Mouse (Mus musculus) gastrocnemius, postnatal 14 days (tissue): ENCODE data around the gene Thra. TPM values are rescaled to one million over a fixed set of nuclear protein-coding genes. Genes with fewer than 3 reads are reported as not detected.

Experiments used
- DNase-seq: peaks from one replicate; pipeline ENCODE4 v3.0.0; 2021; ENCODE audit warnings: mixed read lengths
- intact Hi-C: fragments of 180-260 bp; cut with DNase I; formaldehyde crosslinking; loops from one replicate; pipeline ENCODE4 v1.15.1; 2025; ENCODE audit warnings: low total_unique reads
- long read RNA-seq, 2 experiments: library from polyadenylated mRNA; stranded (forward); transcript quantifications; one replicate each; pipeline ENCODE4 v2.0.0; 2021
- total RNA-seq, 2 experiments: library from RNA; stranded (reverse); gene quantifications; 2 replicates each; pipeline ENCODE4 v1.2.3; 2021

The Thra gene
- total RNA-seq: 100 to 1,000 TPM in 1 of 2 experiments, 10 to 100 TPM in 1; 91.8 to 106 TPM
- long read RNA-seq, experiment 1, transcript Thra-201 (10 exons, 2,452 nt): major isoform, 8 of 40 reads
- long read RNA-seq, experiment 1, partial matches to known transcripts: 13 of 40 reads
- long read RNA-seq, experiment 1, other reads (novel, unspliced or antisense): 16 of 40 reads
- long read RNA-seq, experiment 2, transcript Thra-201 (10 exons, 2,452 nt): major isoform, 13 of 41 reads
- long read RNA-seq, experiment 2, partial matches to known transcripts: 10 of 41 reads
- long read RNA-seq, experiment 2, other reads (novel, unspliced or antisense): 16 of 41 reads

DNA sequence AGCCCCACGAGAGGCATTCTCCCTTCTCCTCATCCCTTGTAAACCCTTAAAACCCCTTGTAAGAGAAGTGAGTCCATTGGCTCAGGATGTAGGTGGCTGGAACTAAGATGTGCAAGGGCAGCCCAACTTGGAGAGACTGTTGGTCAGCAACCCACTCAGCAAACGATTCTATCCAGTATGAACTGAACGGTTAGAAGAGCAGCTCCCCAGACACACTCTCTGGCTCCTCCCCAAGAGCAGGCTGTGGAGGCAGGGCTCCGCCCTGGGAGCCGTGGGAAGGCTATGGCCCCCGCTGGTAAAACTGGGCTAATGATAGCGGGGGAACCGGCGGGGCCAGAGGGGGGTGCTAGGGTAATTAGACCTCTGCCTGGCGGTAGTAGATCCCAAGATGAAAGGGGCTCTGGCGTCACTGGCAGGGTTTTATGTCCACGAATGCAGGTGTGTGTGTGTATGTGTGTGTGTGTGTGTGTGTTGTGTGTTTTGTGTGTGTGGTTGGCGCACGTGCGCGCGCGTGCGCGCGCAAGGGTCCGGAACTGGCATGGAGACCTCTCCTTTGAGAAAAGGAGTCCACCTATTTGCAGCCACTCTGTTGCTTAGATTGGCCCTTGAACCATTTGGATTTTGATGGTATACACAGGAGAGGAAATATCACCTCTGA lies at the start of gene Thra:
Gene Thra (plus strand): TSS at position 246 of the 658 bp plus-strand sequence.
- peak; percentile 83 for DNase-seq

GRCm38 (mm10) chr11:98693201-98693600 lies 47.2 kb upstream of the Thra start:
- peak; percentile 3 for DNase-seq
- intact Hi-C loops: no loop called here

More for the DNA sequence above, at the start of gene Thra:
- intact Hi-C loops: no loop called here

DNA sequence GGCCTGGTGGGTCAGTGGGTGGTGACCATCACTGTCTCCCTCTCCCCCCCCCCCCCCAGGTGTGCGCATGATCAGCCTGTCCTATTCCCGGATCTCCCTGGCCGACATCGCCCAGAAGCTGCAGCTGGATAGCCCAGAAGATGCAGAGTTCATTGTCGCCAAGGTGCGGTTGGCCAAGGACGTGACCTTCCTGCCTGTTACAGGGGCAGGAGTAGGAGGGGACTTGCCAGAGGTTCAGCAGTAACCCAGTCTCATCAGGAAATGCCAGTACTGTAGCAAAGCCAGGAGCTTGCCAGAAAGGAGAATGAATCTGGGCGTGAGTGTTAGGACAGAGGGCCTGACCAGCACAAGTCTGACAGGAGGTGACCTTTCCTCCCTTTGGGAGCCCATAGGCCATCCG lies 46.7 kb upstream of the Thra start:
- no peak for DNase-seq
- intact Hi-C loops: no loop called here

- no peak for DNase-seq
- intact Hi-C loops: no loop called here
Measured at GRCm38 (mm10) chr11:98694301-98694700, 46.1 kb upstream of the Thra start.

DNA sequence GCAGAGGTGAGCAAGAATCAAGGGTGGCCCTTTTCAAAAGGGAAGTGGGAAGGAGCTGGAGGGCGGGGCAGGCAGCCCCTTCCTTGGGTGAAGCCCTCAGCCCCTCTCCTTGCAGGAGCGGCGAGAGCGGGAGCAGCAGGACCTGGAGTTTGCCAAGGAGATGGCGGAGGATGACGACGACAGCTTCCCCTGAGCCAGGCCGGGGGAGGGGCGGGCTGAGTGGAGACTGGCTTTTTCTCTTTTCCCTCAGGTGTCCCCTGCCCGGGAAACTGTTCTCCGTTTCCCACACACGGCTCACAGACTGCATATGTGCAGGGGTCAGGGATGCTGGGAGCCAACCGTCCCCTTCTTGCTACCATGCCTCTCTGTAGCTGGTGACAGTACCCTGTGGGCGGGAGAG lies 45.0 kb upstream of the Thra start:
- peak; percentile 6 for DNase-seq
- intact Hi-C loops: loop anchor here (5.0 kb wide), 1 partner anchor 92 kb away; no protein-coding TSS in a partner anchor

GRCm38 (mm10) chr11:98696454-98697216 lies 43.8 kb upstream of the Thra start:
- intact Hi-C loops: loop anchor here (5.0 kb wide), 1 partner anchor 91 kb away; no protein-coding TSS in a partner anchor
- peak; percentile 19 for DNase-seq

- DNase-seq: peak; percentile 2
- intact Hi-C loops: loop anchor here (5.0 kb wide), 1 partner anchor 90 kb away; no protein-coding TSS in a partner anchor
Measured at GRCm38 (mm10) chr11:98697225-98697624, 43.2 kb upstream of the Thra start.

GRCm38 (mm10) chr11:98698849-98699640 lies 41.4 kb upstream of the Thra start:
- peak; percentile 3 for DNase-seq
- intact Hi-C loops: loop anchor here (5.0 kb wide), 1 partner anchor 88 kb away; no protein-coding TSS in a partner anchor

GRCm38 (mm10) chr11:98699911-98700310 lies 40.5 kb upstream of the Thra start:
- DNase-seq: peak; percentile 75
- intact Hi-C loops: loop anchor here (5.0 to 10.0 kb wide), 3 partner anchors 87 to 205 kb away; partner anchors contain the start of gene Cdc6

DNA sequence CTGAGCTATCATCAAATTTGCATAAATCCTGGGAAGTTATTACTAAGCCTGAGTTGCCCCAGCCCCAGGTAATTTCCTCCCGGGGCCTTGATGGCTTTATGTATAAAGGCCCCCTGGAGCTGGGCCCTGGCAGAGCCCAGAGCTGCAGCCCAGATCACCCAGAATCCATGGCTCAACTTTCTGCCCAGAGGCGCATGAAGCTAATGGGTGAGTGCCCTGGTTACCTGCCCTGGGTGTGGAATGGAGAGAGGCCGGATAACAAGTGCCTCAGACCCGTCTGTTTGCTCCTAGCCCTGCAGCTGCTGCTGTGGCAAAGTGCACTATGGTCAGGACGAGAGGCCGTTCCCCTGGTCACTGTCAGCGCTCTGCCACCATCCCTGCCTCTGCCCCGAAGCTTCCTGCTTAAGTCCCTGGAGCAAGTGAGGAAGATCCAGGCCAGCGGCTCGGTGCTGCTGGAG lies 39.2 kb upstream of the Thra start, which contains the start of gene Csf3:
Gene Csf3 (plus strand): TSS at position 51 of the 458 bp plus-strand sequence.
- peak; percentile 3 for DNase-seq
- intact Hi-C loops: loop anchor here (5.0 to 10.0 kb wide), 2 partner anchors 126 to 204 kb away; partner anchors contain the start of gene Cdc6

- intact Hi-C loops: loop anchor here (5.0 to 10.0 kb wide), 2 partner anchors 125 to 202 kb away; partner anchors contain the start of gene Cdc6
- no peak for DNase-seq
Measured at GRCm38 (mm10) chr11:98702323-98702722, 38.1 kb upstream of the Thra start.

DNA sequence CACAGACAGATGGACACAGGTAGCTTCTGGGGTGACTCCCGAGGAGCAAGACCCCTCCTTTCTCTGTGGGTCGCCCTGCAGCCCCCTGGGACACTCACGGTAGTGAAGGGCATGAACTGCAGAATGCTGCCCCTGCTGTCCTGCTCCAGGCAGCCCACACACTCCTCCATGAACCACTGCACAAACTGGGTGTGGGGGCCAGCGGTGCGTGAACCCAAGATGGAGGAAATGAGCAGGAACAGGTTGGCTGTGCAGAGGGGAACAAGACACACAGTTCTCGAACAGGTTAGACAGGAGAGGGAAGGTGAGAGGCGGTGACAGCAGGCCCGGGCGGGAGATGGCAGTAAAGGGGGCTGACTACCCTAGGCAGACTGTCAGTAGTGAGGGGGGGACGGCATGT lies 35.4 kb upstream of the Thra start:
- no peak for DNase-seq

GRCm38 (mm10) chr11:98707401-98708281 lies 32.8 kb upstream of the Thra start:
- peak; percentile 63 for DNase-seq
- intact Hi-C loops: loop anchor here (10.0 kb wide), 1 partner anchor 197 kb away; the partner anchor contains the start of gene Cdc6

More for the DNA sequence above, 35.4 kb upstream of the Thra start:
- intact Hi-C loops: loop anchor here (10.0 kb wide), 1 partner anchor 200 kb away; the partner anchor contains the start of gene Cdc6

DNA sequence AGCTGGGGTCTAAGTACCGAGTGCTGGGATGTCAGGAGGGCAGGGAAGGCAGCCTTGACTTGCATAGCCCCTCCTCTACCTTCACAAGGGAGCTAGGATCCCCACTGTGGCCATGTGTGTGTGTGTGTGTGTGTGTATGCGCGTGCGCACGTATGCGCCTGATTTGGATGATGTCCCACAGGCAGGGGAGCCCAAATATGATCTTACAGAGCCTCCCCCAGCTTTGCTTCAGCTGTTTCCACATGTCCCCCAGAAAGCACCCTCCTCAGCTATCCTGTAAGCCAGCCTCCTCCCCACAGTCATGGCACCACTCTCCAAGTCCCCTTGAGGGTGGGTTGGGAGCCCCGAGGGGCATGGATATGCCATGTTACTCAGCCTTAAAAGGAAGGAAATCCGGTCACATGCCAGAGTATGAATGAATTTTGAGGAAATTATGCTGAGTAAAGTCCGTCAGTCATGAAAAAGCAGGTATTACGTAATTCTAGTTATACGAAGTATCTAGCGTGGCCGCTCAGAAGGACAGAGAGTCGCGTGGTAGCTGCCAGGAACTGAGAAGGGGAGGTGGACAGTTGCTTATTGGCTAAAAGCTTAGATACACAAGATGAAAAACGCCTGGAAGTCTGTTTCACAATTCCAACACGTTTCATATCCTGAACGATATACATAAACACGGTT lies 32.0 kb upstream of the Thra start:
- DNase-seq: no peak
- intact Hi-C loops: loop anchor here (10.0 kb wide), 1 partner anchor 196 kb away; the partner anchor contains the start of gene Cdc6

- peak; percentile 42 for DNase-seq
- intact Hi-C loops: loop anchor here (10.0 kb wide), 1 partner anchor 196 kb away; the partner anchor contains the start of gene Cdc6
Measured at GRCm38 (mm10) chr11:98709001-98709741, 31.3 kb upstream of the Thra start.

DNA sequence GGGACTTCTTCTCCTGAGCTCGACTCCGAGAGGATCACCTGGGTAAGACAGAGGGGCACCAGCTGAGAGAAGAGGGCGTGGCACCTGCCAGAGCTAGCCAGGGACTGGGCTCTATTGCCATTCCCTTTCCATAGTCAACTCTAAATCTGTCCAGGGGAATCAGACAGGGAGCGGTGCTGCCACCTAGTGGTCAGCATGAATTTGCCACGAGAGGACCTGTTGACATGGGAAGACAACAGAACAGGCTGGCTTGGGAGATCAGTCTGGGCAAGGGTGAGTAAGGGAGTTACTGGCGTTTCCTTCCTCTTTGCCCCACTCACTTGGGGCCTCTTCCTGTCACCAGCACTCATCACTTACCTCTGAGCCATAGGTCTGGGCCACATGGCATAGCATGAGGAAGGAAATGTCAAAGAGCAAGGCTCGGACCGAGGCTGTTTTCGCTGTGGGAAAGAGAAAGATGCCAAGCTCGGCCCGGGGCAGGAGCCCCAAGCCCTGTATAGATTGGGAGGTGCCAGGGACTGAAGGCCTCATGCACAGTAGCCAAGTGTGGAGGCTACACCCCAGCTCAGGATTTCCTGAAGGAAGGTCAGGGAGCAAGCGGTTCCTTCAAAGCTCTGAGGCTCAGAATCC lies 29.9 kb upstream of the Thra start:
- intact Hi-C loops: no loop called here
- DNase-seq: peak; percentile 82
